Mouse (Mus musculus): ENCODE measurements around the gene Rhot2.

DNA sequence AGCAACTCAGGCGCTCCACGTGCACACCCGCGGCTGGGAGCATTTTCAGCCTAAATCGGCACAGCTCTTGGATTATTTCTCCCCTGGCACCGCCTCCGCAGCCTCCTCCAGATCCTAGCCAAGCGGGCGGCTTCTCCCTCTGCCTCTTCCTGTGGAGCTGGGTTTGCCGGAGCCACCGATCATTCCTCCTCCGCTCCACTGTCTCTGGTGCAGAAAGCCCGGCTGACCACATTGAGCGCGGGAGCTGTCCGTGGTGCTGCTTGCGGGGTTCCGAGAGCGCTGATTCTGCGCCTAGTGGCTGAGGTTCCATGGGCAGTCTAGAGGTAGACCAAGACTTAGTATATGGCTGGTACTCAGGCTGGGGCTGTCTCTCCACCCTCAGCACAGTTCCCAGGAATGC, 31.2 kb downstream of the Rhot2 start:
- TF ChIP-seq CTCF (IDR thresholded peaks at IDR 0.05; ENCODE audit: low read depth, low read length) (no peak), GATA1 (IDR thresholded peaks at IDR 0.05; ENCODE audit: borderline replicate concordance, low read length) (no peak), TAL1 (conservative IDR thresholded peaks at IDR 0.05; ENCODE audit: low read depth, low read length) (no peak), POLR2AphosphoS5 (IDR thresholded peaks at IDR 0.05; ENCODE audit: insufficient replicate concordance, low read depth, low read length) (no peak)
